8 mouse cellular contexts compared by ENCODE assay signal in genomic region chr10:127209928-127210570, GRCm38 (mm10). TPM values are rescaled to one million over a fixed set of nuclear protein-coding genes. Genes with fewer than 3 reads are reported as not detected.
A peak's percentile ranks its signal among the peaks of the same experiment; 100 is the strongest.
DNase-seq lines count a peak whose midpoint lies in the region; ATAC-seq and TF ChIP-seq lines count a peak whose summit lies in the region.

No protein-coding gene starts in this region.

- H3K4me3 ChIP-seq in left cerebral cortex, adult 2 months, result peak overlapping the region; percentile 78
- peak overlapping the region; percentile 71; the same call in 1 of the 2 replicates for H3K4me3 ChIP-seq in embryonic facial prominence, embryonic 14.5 days (ENCODE audit: low read depth, low read length)
- peak overlapping the region; percentile 90 for H3K4me3 ChIP-seq in intestine, postnatal 0 days (ENCODE audit: low read depth, low read length)
- H3K4me3 ChIP-seq in neural tube, embryonic 13.5 days, result peak overlapping the region; percentile 65
- H3K4me3 ChIP-seq in gastrocnemius, adult 2 months, result no peak overlapping the region; the same call in 1 of the 2 replicates

- no peak for ATAC-seq in embryonic facial prominence, embryonic 14.5 days (ENCODE audit: low read depth)
- no peak for ATAC-seq in intestine, postnatal 0 days
- no peak for ATAC-seq in neural tube, embryonic 13.5 days (ENCODE audit: low read depth)

- peak overlapping the region; percentile 69 for H3K4me2 ChIP-seq in embryonic facial prominence, embryonic 14.5 days (ENCODE audit: low read depth, low read length)
- peak overlapping the region; percentile 96 for H3K4me2 ChIP-seq in intestine, postnatal 0 days (replicated peaks; ENCODE audit: low read depth)
- peak overlapping the region; percentile 91 for H3K4me2 ChIP-seq in neural tube, embryonic 13.5 days

- H3K27me3 ChIP-seq in embryonic facial prominence, embryonic 14.5 days (replicated peaks; ENCODE audit: control insufficient read depth, insufficient read depth, low read length), result no peaks in the 10 kb centered on the region
- no peaks in the 10 kb centered on the region for H3K27me3 ChIP-seq in intestine, postnatal 0 days (replicated peaks; ENCODE audit: control insufficient read depth, insufficient read depth, low read length)
- 0 out of 2 replicates have a peak, but pooled peaks cover 3% of the 10 kb centered on the region for H3K27me3 ChIP-seq in neural tube, embryonic 13.5 days

- DNase-seq in left cerebral cortex, adult 2 months (ENCODE audit: extremely low spot score in 1 of 2, low spot score in 2 of 2), result no peak
- DNase-seq in left cerebral cortex, postnatal 4 days, result no peak
- DNase-seq in embryonic facial prominence, embryonic 14.5 days (ENCODE audit: low spot score), result no peak
- no peak for DNase-seq in gastrocnemius, adult 2 months
- DNase-seq in spleen, adult 12 weeks (ENCODE audit: low spot score), result no peak
- DNase-seq in frontal cortex, adult 2 months (ENCODE audit: extremely low spot score in 1 of 2, low spot score in 1 of 2), result no peak

- no peak for TF ChIP-seq CTCF in left cerebral cortex, adult 2 months (IDR thresholded peaks at IDR 0.05)
- TF ChIP-seq CTCF in intestine, postnatal 0 days (IDR thresholded peaks at IDR 0.05; ENCODE audit: low read depth), result no peak
- TF ChIP-seq CTCF in gastrocnemius, adult 2 months (IDR thresholded peaks at IDR 0.05), result no peak

- H3K4me1 ChIP-seq in embryonic facial prominence, embryonic 14.5 days (ENCODE audit: control insufficient read depth, insufficient read depth, low read length), result peaks cover 8% of the 10 kb centered on the region
- H3K4me1 ChIP-seq in intestine, postnatal 0 days (replicated peaks; ENCODE audit: control insufficient read depth, insufficient read depth, low read length), result 0 out of 2 replicates have a peak, but pooled peaks cover 5% of the 10 kb centered on the region
- peaks cover 20% of the 10 kb centered on the region for H3K4me1 ChIP-seq in neural tube, embryonic 13.5 days (replicated peaks)

- no peaks in the 10 kb centered on the region for H3K9me3 ChIP-seq in embryonic facial prominence, embryonic 14.5 days (ENCODE audit: control insufficient read depth, low read length)
- no peaks in the 10 kb centered on the region for H3K9me3 ChIP-seq in intestine, postnatal 0 days (ENCODE audit: control insufficient read depth)
- no peaks in the 10 kb centered on the region for H3K9me3 ChIP-seq in neural tube, embryonic 13.5 days

- 84% methylated on average over 13 of the region's 13 CpGs for WGBS in embryonic facial prominence, embryonic 14.5 days
- WGBS in intestine, postnatal 0 days, result 80% methylated on average over 13 of the region's 13 CpGs
- WGBS in neural tube, embryonic 13.5 days, result 88% methylated on average over 13 of the region's 13 CpGs

- intact Hi-C loops in left cerebral cortex, adult 2 months (cut with DNase I), result loop anchor here (1.0 to 2.0 kb wide), 3 partner anchors 14 to 79 kb away; partner anchors contain the start of gene Mbd6
- intact Hi-C loops in left cerebral cortex, postnatal 4 days (cut with DNase I), result no loop called here
- intact Hi-C loops in gastrocnemius, adult 2 months (cut with DNase I), result loop anchor here (5.0 kb wide), 1 partner anchor 33 kb away; no protein-coding TSS in a partner anchor

- H3K36me3 ChIP-seq in embryonic facial prominence, embryonic 14.5 days (ENCODE audit: control insufficient read depth, insufficient read depth, low read length), result peaks cover 31% of the 10 kb centered on the region
- peaks cover 16% of the 10 kb centered on the region for H3K36me3 ChIP-seq in intestine, postnatal 0 days (ENCODE audit: control insufficient read depth, insufficient read depth)
- H3K36me3 ChIP-seq in neural tube, embryonic 13.5 days, result peaks cover 37% of the 10 kb centered on the region

- peak overlapping the region; percentile 87 for H3K27ac ChIP-seq in left cerebral cortex, adult 2 months
- no peak overlapping the region for H3K27ac ChIP-seq in embryonic facial prominence, embryonic 14.5 days (replicated peaks; ENCODE audit: low read depth, low read length)
- no peak overlapping the region for H3K27ac ChIP-seq in intestine, postnatal 0 days (ENCODE audit: low read depth, low read length)
- H3K27ac ChIP-seq in neural tube, embryonic 13.5 days (replicated peaks), result no peak overlapping the region
- H3K27ac ChIP-seq in gastrocnemius, adult 2 months, result no peak overlapping the region

- peak overlapping the region; percentile 73; the same call in 1 of the 2 replicates for H3K9ac ChIP-seq in embryonic facial prominence, embryonic 14.5 days (ENCODE audit: low read depth, low read length)
- no peak overlapping the region for H3K9ac ChIP-seq in intestine, postnatal 0 days (ENCODE audit: low read depth, low read length)
- peak overlapping the region; percentile 84 for H3K9ac ChIP-seq in neural tube, embryonic 13.5 days

RNA-seq across cellular contexts. Expression of gene Pip4k2c, which starts 1.3 kb away (rescaled TPM):
- total RNA-seq in left cerebral cortex, adult 2 months (2021), result 100 to 1,000 TPM; 113 to 115 TPM
- total RNA-seq in left cerebral cortex, postnatal 4 days (2021), result 10 to 100 TPM; 23.8 to 25.0 TPM
- 19.3 and 20.7 TPM in 2 replicates for polyA plus RNA-seq in embryonic facial prominence, embryonic 14.5 days (2014; fragmentation: Nextera tagmentation; extraction: Ambion mirVana)
- 43.0 and 47.0 TPM in 2 replicates for polyA plus RNA-seq in intestine, postnatal 0 days (2015; fragmentation: Nextera tagmentation; extraction: Ambion mirVana)
- 20.2 and 20.7 TPM in 2 replicates for polyA plus RNA-seq in neural tube, embryonic 13.5 days (2015; fragmentation: Nextera tagmentation; extraction: Ambion mirVana)
- total RNA-seq in gastrocnemius, adult 2 months (2021), result 1 to 10 TPM; 7.6 to 7.9 TPM
- 97.3 and 97.4 TPM in 2 replicates for polyA plus RNA-seq in frontal cortex, adult 2 months (2012; rRNA removed)

RNA-seq across cellular contexts. Expression of gene Dtx3, which starts 14.5 kb away (rescaled TPM):
- 100 to 1,000 TPM; 207 to 223 TPM for total RNA-seq in left cerebral cortex, adult 2 months (2021)
- 100 to 1,000 TPM; 184 to 207 TPM for total RNA-seq in left cerebral cortex, postnatal 4 days (2021)
- polyA plus RNA-seq in embryonic facial prominence, embryonic 14.5 days (2014; fragmentation: Nextera tagmentation; extraction: Ambion mirVana), result 112 and 120 TPM in 2 replicates
- polyA plus RNA-seq in intestine, postnatal 0 days (2015; fragmentation: Nextera tagmentation; extraction: Ambion mirVana), result 22.2 and 24.6 TPM in 2 replicates
- 188 and 221 TPM in 2 replicates for polyA plus RNA-seq in neural tube, embryonic 13.5 days (2015; fragmentation: Nextera tagmentation; extraction: Ambion mirVana)
- 10 to 100 TPM; 20.8 to 25.6 TPM for total RNA-seq in gastrocnemius, adult 2 months (2021)
- polyA plus RNA-seq in frontal cortex, adult 2 months (2012; rRNA removed), result 375 and 413 TPM in 2 replicates

RNA-seq across cellular contexts. Expression of gene Arhgef25, which starts 20.2 kb away (rescaled TPM):
- total RNA-seq in left cerebral cortex, adult 2 months (2021), result 100 to 1,000 TPM; 198 to 208 TPM
- total RNA-seq in left cerebral cortex, postnatal 4 days (2021), result 10 to 100 TPM; 70.5 to 75.6 TPM
- 76.7 and 87.7 TPM in 2 replicates for polyA plus RNA-seq in embryonic facial prominence, embryonic 14.5 days (2014; fragmentation: Nextera tagmentation; extraction: Ambion mirVana)
- 14.4 and 15.1 TPM in 2 replicates for polyA plus RNA-seq in intestine, postnatal 0 days (2015; fragmentation: Nextera tagmentation; extraction: Ambion mirVana)
- polyA plus RNA-seq in neural tube, embryonic 13.5 days (2015; fragmentation: Nextera tagmentation; extraction: Ambion mirVana), result 38.1 and 42.0 TPM in 2 replicates
- total RNA-seq in gastrocnemius, adult 2 months (2021), result 1 to 10 TPM; 8.5 to 8.8 TPM
- 184 and 198 TPM in 2 replicates for polyA plus RNA-seq in frontal cortex, adult 2 months (2012; rRNA removed)

RNA-seq across cellular contexts. Expression of gene Slc26a10, which starts 29.6 kb away (rescaled TPM):
- total RNA-seq in left cerebral cortex, adult 2 months (2021), result 1 to 10 TPM; 3.8 TPM
- total RNA-seq in left cerebral cortex, postnatal 4 days (2021), result under 1 TPM; 0.83 to 0.88 TPM
- 0.86 and 1.7 TPM in 2 replicates for polyA plus RNA-seq in embryonic facial prominence, embryonic 14.5 days (2014; fragmentation: Nextera tagmentation; extraction: Ambion mirVana)
- 0.52 and 0.65 TPM in 2 replicates for polyA plus RNA-seq in intestine, postnatal 0 days (2015; fragmentation: Nextera tagmentation; extraction: Ambion mirVana)
- 0.83 and 0.93 TPM in 2 replicates for polyA plus RNA-seq in neural tube, embryonic 13.5 days (2015; fragmentation: Nextera tagmentation; extraction: Ambion mirVana)
- total RNA-seq in gastrocnemius, adult 2 months (2021), result 1 to 10 TPM; 4.1 to 5.4 TPM
- polyA plus RNA-seq in frontal cortex, adult 2 months (2012; rRNA removed), result 5.5 and 6.6 TPM in 2 replicates

RNA-seq across cellular contexts. Expression of gene B4galnt1, which starts 45.0 kb away (rescaled TPM):
- total RNA-seq in left cerebral cortex, adult 2 months (2021), result 100 to 1,000 TPM; 122 to 125 TPM
- total RNA-seq in left cerebral cortex, postnatal 4 days (2021), result 100 to 1,000 TPM in 1 of 2 experiments, 10 to 100 TPM in 1; 99.8 to 109 TPM
- 9.0 and 9.8 TPM in 2 replicates for polyA plus RNA-seq in embryonic facial prominence, embryonic 14.5 days (2014; fragmentation: Nextera tagmentation; extraction: Ambion mirVana)
- polyA plus RNA-seq in intestine, postnatal 0 days (2015; fragmentation: Nextera tagmentation; extraction: Ambion mirVana), result 29.4 and 34.1 TPM in 2 replicates
- polyA plus RNA-seq in neural tube, embryonic 13.5 days (2015; fragmentation: Nextera tagmentation; extraction: Ambion mirVana), result 45.0 and 45.1 TPM in 2 replicates
- total RNA-seq in gastrocnemius, adult 2 months (2021), result under 1 TPM; 0.66 to 0.89 TPM
- 112 and 132 TPM in 2 replicates for polyA plus RNA-seq in frontal cortex, adult 2 months (2012; rRNA removed)
